In the genomic region with DNA sequence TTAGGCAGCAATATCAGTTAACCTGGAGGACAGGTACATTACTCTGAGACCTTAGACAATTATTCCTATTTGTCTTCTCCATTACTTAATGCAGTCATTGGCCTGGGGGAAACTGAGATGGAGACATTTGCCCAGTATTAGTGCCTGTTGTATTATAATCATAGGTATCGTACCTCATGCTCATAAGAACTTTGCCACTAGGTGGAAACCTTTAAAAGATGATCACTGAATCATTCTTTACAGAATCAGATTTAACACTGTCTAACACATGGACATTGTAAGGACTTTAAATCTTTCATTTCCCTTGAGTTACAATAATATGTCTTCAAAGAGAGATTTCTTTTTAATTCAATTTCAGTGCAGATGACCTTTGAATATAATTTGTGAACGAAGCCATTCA, we compare ENCODE assay signal across 17 mouse cellular contexts.
"Had no signal": no experiment of that assay in that cellular context is flagged by ENCODE, and none has a peak within 500 bp of the region (broad histone marks: within the 10 kb centered on the region; RNA-seq: fewer than 3 reads in every experiment).

No protein-coding gene starts in this region.

- H3K4me1 ChIP-seq: limb, embryonic 10.5 days; limb, embryonic 13.5 days; liver, embryonic 12.5 days; liver, embryonic 15.5 days; lung, embryonic 15.5 days; megakaryocyte, embryonic 14.5 days had no signal

- H3K27me3 ChIP-seq: limb, embryonic 13.5 days; liver, embryonic 12.5 days; liver, embryonic 15.5 days; lung, embryonic 15.5 days; megakaryocyte, embryonic 14.5 days had no signal

- H3K36me3 ChIP-seq: limb, embryonic 10.5 days; limb, embryonic 13.5 days; liver, embryonic 12.5 days; liver, embryonic 15.5 days; lung, embryonic 15.5 days had no signal

- DNase-seq: kidney, adult 9 months; kidney, postnatal 14 days; kidney, postnatal 4 days; liver; lung, adult 18-20 months; lung, postnatal 10 days; lung, postnatal 36 days; thymus, adult 18-20 months; thymus, postnatal 36 days had no signal

- H3K9me3 ChIP-seq: limb, embryonic 10.5 days; limb, embryonic 13.5 days; liver, embryonic 12.5 days; liver, embryonic 15.5 days; lung, embryonic 15.5 days; megakaryocyte, embryonic 14.5 days had no signal

- H3K9ac ChIP-seq: limb, embryonic 13.5 days; liver, embryonic 12.5 days; liver, embryonic 15.5 days; lung, embryonic 15.5 days had no signal

- H3K27ac ChIP-seq: limb, embryonic 10.5 days; limb, embryonic 13.5 days; liver, embryonic 12.5 days; liver, embryonic 15.5 days; lung, embryonic 15.5 days had no signal

- ATAC-seq: liver, embryonic 12.5 days; midbrain, embryonic 16.5 days had no signal

- H3K4me3 ChIP-seq: limb, embryonic 10.5 days; limb, embryonic 13.5 days; liver, embryonic 12.5 days; liver, embryonic 15.5 days; lung, embryonic 15.5 days; megakaryocyte, embryonic 14.5 days had no signal

- H3K4me2 ChIP-seq: limb, embryonic 13.5 days; liver, embryonic 12.5 days; liver, embryonic 15.5 days; lung, embryonic 15.5 days; midbrain, embryonic 11.5 days had no signal
